Mouse (Mus musculus): ENCODE measurements at regions not wholly inside any gene's neighbourhood (a gene's known extent, or its start where the extent isn't known, plus 50 kb on each side); places are given as distances from the start of the nearest gene placed in this dataset.

DNA sequence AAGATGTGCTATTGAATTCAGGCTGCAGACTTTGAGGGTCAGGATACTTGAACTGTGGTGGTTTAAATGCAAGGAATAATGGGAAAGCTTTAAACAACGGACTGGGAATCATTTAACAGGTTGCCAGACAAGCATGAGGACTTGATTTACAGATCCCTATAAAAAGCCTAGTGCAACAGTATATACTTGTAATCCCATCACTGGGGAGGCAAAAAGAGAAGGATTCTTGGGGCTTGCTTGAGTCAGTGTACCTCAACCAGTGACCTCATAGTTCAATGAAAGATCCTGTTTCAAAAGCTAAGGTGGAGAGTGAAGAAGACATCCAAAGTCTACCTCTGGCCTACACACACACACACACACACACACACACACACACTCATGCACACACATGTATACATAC, 99.8 kb downstream of the Lrrn1 start:
- no peak for DNase-seq (ENCODE audit: low spot score)

DNA sequence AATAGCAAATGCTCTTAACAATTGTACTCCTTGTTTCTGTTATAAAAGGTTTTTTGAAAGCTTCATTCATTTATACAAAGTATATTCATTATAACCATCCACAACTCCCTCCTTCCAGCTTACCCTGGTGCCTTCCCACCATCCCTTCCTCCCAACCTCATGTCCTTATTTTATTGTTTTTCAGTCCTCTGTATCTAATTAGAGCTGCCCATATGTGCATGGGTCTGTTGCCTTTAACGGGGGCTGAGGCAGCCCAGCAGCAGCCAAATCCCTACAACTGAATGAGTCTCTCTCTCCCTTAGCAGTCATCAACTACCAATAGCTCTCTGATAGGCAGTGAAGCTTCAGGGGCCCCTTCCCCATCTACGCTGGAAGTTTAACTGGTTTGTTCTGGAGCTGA, 116.2 kb downstream of the Lrrn1 start:
- no peak for DNase-seq (ENCODE audit: low spot score)

DNA sequence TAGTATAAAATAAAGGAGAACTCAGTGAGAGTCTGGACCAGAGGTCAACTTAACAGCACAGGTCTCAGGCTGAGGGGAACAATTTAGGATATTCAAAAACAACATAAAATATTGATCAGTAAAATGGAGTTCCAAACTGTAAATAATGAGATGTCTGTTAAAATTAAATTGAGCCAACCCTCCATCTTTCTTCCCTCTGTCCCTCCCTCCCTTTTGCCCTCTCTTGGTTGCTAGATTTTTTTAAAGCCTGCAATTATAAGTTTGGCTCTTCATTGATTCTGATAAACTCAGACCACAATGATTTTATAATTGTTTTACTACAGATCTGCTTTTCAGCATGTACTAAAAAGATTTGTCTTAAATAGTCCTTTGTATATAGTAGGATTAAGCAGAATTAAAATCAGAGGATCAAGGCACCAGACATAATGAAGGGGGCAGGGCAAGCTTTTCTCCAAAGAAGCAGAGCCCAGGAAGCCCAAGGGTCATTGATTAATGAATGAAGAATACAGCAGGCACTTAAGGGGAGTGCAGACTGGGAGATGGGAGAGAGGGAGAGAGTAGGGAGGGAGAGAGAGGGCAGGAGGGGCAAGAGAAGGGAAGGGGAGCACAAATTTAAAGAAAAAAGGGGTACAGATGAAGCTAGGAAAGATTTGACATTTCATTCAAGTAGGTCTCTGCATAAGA, 124.4 kb downstream of the Lrrn1 start:
- DNase-seq (ENCODE audit: low spot score), result peak; percentile 6

DNA sequence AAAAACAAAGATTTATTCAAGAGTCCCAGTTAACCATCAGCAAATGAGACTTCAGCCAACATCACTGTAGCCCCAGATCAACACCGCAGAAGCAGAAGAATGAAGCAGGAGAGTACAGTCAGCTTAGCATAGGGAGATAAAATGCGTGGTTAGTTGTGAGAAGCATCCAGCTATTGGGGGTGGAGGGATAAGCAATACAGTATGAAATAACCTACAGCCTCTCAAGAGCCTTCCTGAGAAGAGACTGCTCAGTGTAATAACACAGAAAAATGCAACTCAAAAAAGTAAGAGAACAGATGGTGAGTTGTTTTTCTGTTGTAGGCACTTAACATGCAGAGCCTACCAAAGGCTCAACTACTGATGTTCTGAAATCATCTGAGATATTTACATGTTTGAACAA, 128.2 kb downstream of the Lrrn1 start:
- no peak for DNase-seq (ENCODE audit: low spot score)

GRCm38 (mm10) chr6:107661009-107661764, 131.6 kb downstream of the Lrrn1 start:
- no peak for DNase-seq (ENCODE audit: low spot score)

DNA sequence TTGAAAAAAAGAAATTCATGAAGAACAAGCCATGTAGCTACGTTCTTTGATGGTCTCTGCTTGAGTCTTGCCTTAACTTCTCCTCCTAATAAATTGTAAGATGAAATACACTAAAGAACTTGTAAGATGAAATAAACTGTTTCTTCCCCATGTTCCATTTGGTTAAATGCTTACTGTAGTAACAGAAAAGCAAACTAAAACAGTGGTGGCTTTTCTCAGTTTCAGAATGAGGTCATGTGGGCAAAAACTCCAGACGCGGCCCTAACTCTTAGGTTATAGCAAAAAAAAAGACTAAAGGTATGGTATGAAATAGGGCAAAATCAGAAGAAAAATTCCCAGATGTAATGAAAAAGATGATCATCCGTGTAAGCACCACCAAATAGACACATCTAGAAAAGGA, 169.7 kb downstream of the Lrrn1 start:
- no peak for DNase-seq (ENCODE audit: low spot score)

- no peak for DNase-seq (ENCODE audit: low spot score)
These were observed 178.6 kb downstream of the Lrrn1 start for GRCm38 (mm10) chr6:107708185-107708584.

- DNase-seq (ENCODE audit: low spot score), result no peak
These were observed 179.0 kb downstream of the Lrrn1 start for GRCm38 (mm10) chr6:107708608-107709007.

- no peak for DNase-seq (ENCODE audit: low spot score)
These were observed 180.8 kb downstream of the Lrrn1 start for GRCm38 (mm10) chr6:107710360-107710759.

- DNase-seq (ENCODE audit: low spot score), result peak; percentile 5
These were observed 181.9 kb downstream of the Lrrn1 start for GRCm38 (mm10) chr6:107711181-107712087.

DNA sequence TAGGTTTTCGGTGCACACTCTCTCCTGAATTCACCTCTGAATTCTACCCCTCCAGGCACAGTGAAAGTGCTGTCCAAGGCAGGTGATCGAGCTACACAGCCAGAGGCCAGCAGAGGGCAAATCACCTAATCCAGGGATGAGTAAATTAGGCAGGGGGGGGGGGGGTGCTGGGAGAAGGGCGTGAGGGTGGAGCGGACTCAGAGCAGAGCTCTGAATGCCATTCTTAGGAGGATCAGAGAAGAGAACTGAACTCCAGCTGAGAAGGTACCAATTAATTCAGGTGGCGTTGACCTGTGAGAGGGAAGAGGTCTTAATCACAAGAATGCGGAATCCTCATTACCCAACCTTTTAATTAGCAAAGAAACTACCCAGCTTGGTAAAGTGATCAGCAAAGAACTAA, 183.5 kb downstream of the Lrrn1 start:
- peak; percentile 14 for DNase-seq (ENCODE audit: low spot score)

- no peak for DNase-seq (ENCODE audit: low spot score)
These were observed 187.6 kb downstream of the Lrrn1 start for GRCm38 (mm10) chr6:107717194-107717593.

DNA sequence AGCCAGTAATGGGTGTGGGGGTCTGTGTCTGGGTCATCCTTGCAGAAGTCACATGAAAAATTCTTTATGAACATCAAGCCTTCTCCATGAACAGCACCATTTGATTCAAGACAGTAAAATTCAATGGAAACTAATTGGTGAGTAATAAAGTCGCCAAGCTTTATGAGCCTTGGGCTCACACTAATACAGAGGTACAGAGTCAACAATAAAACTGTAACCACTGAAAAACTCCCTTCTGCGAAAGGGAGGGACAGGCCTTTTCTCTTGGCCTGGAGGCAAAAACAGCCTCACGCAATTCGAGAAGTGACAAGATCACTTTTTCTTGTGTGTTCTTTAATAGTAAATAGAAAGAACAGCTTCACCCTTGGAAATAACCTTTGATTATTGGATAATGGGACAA, 200.7 kb downstream of the Lrrn1 start:
- no peak for DNase-seq (ENCODE audit: low spot score)

GRCm38 (mm10) chr6:107734773-107735172, 205.2 kb downstream of the Lrrn1 start:
- DNase-seq (ENCODE audit: low spot score), result no peak

GRCm38 (mm10) chr6:107749111-107749736, 219.7 kb downstream of the Lrrn1 start:
- no peak for DNase-seq (ENCODE audit: low spot score)

DNA sequence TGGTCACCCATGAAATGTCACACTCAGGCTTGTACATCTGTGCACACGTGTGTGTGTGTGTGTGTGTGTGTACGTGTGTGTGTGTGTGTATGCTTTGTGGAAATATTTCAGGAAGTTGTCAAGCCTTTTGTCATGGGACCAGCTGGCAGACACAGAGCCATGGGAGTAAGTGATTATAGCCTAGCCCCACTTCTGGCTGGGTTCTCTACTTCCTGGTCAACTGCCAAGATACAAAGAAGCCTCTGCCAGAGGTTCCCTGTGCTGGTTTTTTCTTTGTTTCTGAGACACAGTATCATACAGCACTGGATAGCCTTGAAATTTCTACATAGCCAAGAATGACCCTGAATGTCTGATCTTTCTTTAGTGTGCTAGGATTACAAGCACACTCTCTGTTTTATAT, 220.2 kb downstream of the Lrrn1 start:
- DNase-seq (ENCODE audit: low spot score), result no peak

- no peak for DNase-seq (ENCODE audit: low spot score)
These were observed 222.6 kb downstream of the Lrrn1 start for GRCm38 (mm10) chr6:107752156-107752555.

DNA sequence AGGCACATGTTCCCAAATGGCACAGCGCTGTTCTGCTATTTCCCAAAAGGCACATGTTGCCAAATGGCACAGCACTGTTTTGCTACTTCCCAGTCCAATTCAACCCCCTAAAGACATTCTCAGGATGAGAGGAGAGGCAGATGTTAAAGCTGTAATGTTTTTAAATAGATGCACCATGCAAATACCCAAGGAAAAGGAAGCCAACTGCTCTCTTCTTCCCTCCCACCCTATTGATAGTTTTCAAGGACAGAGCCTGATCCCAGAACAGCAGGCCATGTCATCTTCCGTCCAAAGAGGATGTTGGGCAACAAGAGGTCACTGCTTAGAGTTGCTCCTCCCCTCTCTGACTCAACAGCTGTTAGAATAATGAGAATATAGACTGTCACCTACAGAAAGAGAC, 225.6 kb downstream of the Lrrn1 start:
- no peak for DNase-seq (ENCODE audit: low spot score)

DNA sequence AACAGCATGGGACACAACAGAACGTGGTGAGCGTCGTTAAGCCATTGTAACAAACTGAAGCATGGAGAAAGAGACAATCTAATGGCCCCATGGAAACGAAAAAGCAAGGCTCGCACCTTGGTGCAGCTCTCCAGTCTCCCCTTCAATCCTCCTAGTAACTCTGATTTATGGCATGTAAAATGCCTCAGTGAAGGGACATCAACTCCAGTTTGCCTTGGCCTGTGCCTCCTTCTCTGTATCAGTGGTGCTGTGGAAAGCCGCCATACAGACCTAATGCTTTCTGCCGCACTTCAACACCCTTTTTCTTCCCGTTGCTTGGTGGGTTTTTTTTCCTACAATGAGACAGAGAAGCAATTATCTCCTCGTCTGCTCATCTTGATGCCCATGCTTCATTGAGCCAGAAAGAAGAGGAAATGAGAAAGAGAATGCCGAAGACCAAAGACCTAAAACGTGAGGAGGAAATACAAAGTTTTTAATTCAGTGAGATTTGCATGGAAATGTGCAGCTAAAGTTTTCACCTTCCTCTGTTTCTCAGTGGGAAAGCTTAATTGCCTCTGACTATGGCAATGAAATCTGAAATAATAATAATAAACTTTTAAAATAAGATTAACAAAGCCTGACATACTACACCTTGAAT, 241.4 kb downstream of the Lrrn1 start:
- DNase-seq (ENCODE audit: low spot score), result no peak

- DNase-seq (ENCODE audit: low spot score), result no peak
These were observed 255.4 kb downstream of the Lrrn1 start for GRCm38 (mm10) chr6:107784998-107785397.

DNA sequence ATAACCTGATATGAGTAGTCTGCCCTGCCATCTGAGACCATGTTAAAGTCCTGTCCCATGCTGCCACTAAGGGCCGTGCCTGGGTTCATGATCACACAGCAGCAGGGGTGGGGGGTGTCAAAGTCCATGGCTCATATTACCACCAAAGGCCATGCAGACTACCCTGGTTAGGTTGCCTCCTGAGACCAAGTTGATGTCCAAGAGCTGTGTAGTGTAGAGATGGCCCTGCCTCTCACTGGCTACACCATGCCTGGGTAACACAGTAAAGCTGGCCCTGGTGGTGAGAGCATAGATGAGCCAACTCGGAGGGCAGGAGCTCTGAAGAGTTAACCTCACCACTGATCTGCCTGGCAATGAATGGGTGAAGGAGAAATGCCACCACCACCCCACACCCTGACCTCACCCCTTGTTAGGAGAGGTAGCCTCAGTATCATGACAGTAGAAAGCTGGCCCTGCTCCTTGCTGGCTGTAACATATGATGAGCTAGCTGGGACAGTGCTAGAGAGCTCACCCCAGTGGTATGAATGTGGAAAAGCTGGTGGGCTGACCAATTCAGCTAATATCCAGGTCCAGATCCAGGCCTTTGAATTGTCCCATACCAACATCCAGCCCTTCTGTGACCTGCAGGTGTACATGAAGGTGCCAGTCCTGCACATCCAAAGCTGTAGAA, 258.8 kb downstream of the Lrrn1 start:
- no peak for DNase-seq (ENCODE audit: low spot score)
